Mouse (Mus musculus) layer of hippocampus, adult 18-20 months (tissue): ENCODE data around the gene Rilp. TPM values are rescaled to one million over a fixed set of nuclear protein-coding genes. Genes with fewer than 3 reads are reported as not detected.
"Not testable (repeated sequence)": the region's sequence is repeated elsewhere in the genome, so short reads cannot be mapped to it uniquely, and the experiment has no call there.

Experiments
- DNase-seq, 2 experiments: peaks; one replicate each; pipeline ENCODE4 v3.0.0; 2022; ENCODE audit warnings: low spot score in 2 of 2
- microRNA-seq, 2 experiments: library from miRNA; unstranded; fragments of <30 nt; microRNA quantifications; one replicate each; pipeline ENCODE4 v1.2.0; 2021
- total RNA-seq, 2 experiments: library from RNA; stranded (reverse); gene quantifications; 2 replicates each; pipeline ENCODE4 v1.2.3; 2021

The Rilp gene
- total RNA-seq, 2 experiments from 2014 or later: 0.74 to 1.5 TPM

- DNase-seq: no peak
Observed at GRCm38 (mm10) chr11:75552906-75553482, 43.1 kb downstream of the Rilp start.

- DNase-seq: not testable (repeated sequence)
Observed at GRCm38 (mm10) chr11:75556006-75556405, 46.1 kb downstream of the Rilp start.

- no peak for DNase-seq
Observed at GRCm38 (mm10) chr11:75557142-75557541, 47.2 kb downstream of the Rilp start.

- no peak for DNase-seq
Observed at GRCm38 (mm10) chr11:75558101-75558500, 48.2 kb downstream of the Rilp start.

- peak in 1 of 2 experiments; percentile 56 for DNase-seq
Observed at GRCm38 (mm10) chr11:75559870-75560504, 50.1 kb downstream of the Rilp start.

GRCm38 (mm10) chr11:75560530-75561409, 50.9 kb downstream of the Rilp start:
- no peak for DNase-seq

- no peak for DNase-seq
Observed at GRCm38 (mm10) chr11:75561410-75561791, 51.5 kb downstream of the Rilp start.

Small RNAs within 50 kb of the gene (microRNA-seq; reads per million reads assigned to microRNA genes)
- gene Mir22 (9,439 to 14,980 reads per million in 2 experiments), gene Mir3971 (0 reads per million in 2 experiments)

Other genes starting within 250 kb of the Rilp start
- 10 to 100 TPM; 63.7 to 68.1 TPM for gene Rpa1, start 161.8 kb upstream of the Rilp start, total RNA-seq
- gene Smyd4, start 161.7 kb upstream of the Rilp start, total RNA-seq: 10 to 100 TPM; 14.9 to 16.8 TPM
- gene Serpinf1, start 87.4 kb upstream of the Rilp start, total RNA-seq: 10 to 100 TPM; 10.6 to 15.4 TPM
- gene Serpinf2, start 70.5 kb upstream of the Rilp start, total RNA-seq: under 1 TPM; 0.53 to 0.59 TPM
- 10 to 100 TPM; 21.6 to 23.3 TPM for gene Wdr81, start 55.4 kb upstream of the Rilp start, total RNA-seq
- gene Tlcd2, start 48.4 kb upstream of the Rilp start, total RNA-seq: under 1 TPM in 1 of 2 experiments, not detected in 1; 0.89 TPM
- gene Prpf8, start 23.3 kb upstream of the Rilp start, total RNA-seq: 100 to 1,000 TPM; 132 to 133 TPM
- 1 to 10 TPM; 1.0 to 1.1 TPM for gene Scarf1, start 3.4 kb downstream of the Rilp start, total RNA-seq
- gene Slc43a2, start 21.6 kb downstream of the Rilp start, total RNA-seq: 10 to 100 TPM; 44.2 to 51.3 TPM
- 100 to 1,000 TPM; 279 to 288 TPM for gene Pitpna, start 78.0 kb downstream of the Rilp start, total RNA-seq
- gene Inpp5k, start 120.9 kb downstream of the Rilp start, total RNA-seq: 10 to 100 TPM; 40.2 to 45.2 TPM
- gene Myo1c, start 140.4 kb downstream of the Rilp start, total RNA-seq: 10 to 100 TPM; 12.9 to 14.1 TPM
- gene Crk, start 169.2 kb downstream of the Rilp start, total RNA-seq: 100 to 1,000 TPM; 128 to 129 TPM
- 1,000 to 10,000 TPM; 1,181 to 1,213 TPM for gene Ywhae, start 222.8 kb downstream of the Rilp start, total RNA-seq